Mouse (Mus musculus) kidney, postnatal 25 days (tissue): ENCODE results near the gene Rph3al.
A peak's percentile ranks its signal among the peaks of the same experiment; 100 is the strongest.

Experiments used
- DNase-seq, 2 experiments: peaks; one replicate each; pipeline ENCODE4 v3.0.0; 2021; ENCODE audit warnings: mixed read lengths in 2 of 2

The Rph3al gene

GRCm38 (mm10) chr11:75938379-75938906 lies at the start of gene Rph3al:
Gene Rph3al, minus strand, starts transcription at chr11:75938429.
- peak; percentile 50 to 65 for DNase-seq

GRCm38 (mm10) chr11:75985948-75986347 lies 47.7 kb upstream of the Rph3al start:
- DNase-seq: no peak

- DNase-seq: no peak
These were observed 46.4 kb upstream of the Rph3al start for GRCm38 (mm10) chr11:75984581-75984980.

- no peak for DNase-seq
These were observed 45.0 kb upstream of the Rph3al start for GRCm38 (mm10) chr11:75983194-75983593.

GRCm38 (mm10) chr11:75980413-75980812 lies 42.2 kb upstream of the Rph3al start:
- no peak for DNase-seq

- no peak for DNase-seq
These were observed 39.8 kb upstream of the Rph3al start for GRCm38 (mm10) chr11:75978051-75978450.

- DNase-seq: peak; percentile 20 to 66
These were observed 38.5 kb upstream of the Rph3al start for GRCm38 (mm10) chr11:75976748-75977147.

GRCm38 (mm10) chr11:75973988-75974387 lies 35.8 kb upstream of the Rph3al start:
- peak in 1 of 2 experiments; percentile 28 for DNase-seq

- DNase-seq: no peak
These were observed 34.8 kb upstream of the Rph3al start for GRCm38 (mm10) chr11:75972916-75973567.

GRCm38 (mm10) chr11:75972188-75972587 lies 34.0 kb upstream of the Rph3al start:
- no peak for DNase-seq

- DNase-seq: no peak
These were observed 32.4 kb upstream of the Rph3al start for GRCm38 (mm10) chr11:75970629-75971028.

- DNase-seq: no peak
These were observed 30.5 kb upstream of the Rph3al start for GRCm38 (mm10) chr11:75968761-75969160.

- DNase-seq: peak; percentile 86 to 93
These were observed 28.5 kb upstream of the Rph3al start for GRCm38 (mm10) chr11:75966401-75967372.

GRCm38 (mm10) chr11:75965674-75966400 lies 27.6 kb upstream of the Rph3al start:
- DNase-seq: no peak

GRCm38 (mm10) chr11:75964476-75964730 lies 26.2 kb upstream of the Rph3al start:
- no peak for DNase-seq

- no peak for DNase-seq
These were observed 25.7 kb upstream of the Rph3al start for GRCm38 (mm10) chr11:75963730-75964475.

GRCm38 (mm10) chr11:75961782-75962181 lies 23.6 kb upstream of the Rph3al start:
- no peak for DNase-seq

GRCm38 (mm10) chr11:75957124-75957832 lies 19.0 kb upstream of the Rph3al start:
- DNase-seq: no peak

GRCm38 (mm10) chr11:75956651-75957050 lies 18.4 kb upstream of the Rph3al start:
- no peak for DNase-seq

- no peak for DNase-seq
These were observed 16.7 kb upstream of the Rph3al start for GRCm38 (mm10) chr11:75954896-75955295.

GRCm38 (mm10) chr11:75951895-75952294 lies 13.7 kb upstream of the Rph3al start:
- no peak for DNase-seq

- no peak for DNase-seq
These were observed 12.2 kb upstream of the Rph3al start for GRCm38 (mm10) chr11:75950459-75950858.
